Mouse (Mus musculus) E14TG2a.4 (cell line): ENCODE measurements at regions not wholly inside any gene's neighbourhood (a gene's known extent, or its start where the extent isn't known, plus 50 kb on each side); places are given as distances from the start of the nearest gene placed in this dataset.

Source experiments
- CTCF ChIP-seq: conservative IDR thresholded peaks from 2 replicates; pipeline ENCODE4 v1.5.1; 2014; ENCODE audit warnings: low read length
- POU5F1 ChIP-seq: IDR thresholded peaks from 2 replicates; pipeline ENCODE4 v1.6.1; 2014; ENCODE audit warnings: low read length, borderline replicate concordance

DNA sequence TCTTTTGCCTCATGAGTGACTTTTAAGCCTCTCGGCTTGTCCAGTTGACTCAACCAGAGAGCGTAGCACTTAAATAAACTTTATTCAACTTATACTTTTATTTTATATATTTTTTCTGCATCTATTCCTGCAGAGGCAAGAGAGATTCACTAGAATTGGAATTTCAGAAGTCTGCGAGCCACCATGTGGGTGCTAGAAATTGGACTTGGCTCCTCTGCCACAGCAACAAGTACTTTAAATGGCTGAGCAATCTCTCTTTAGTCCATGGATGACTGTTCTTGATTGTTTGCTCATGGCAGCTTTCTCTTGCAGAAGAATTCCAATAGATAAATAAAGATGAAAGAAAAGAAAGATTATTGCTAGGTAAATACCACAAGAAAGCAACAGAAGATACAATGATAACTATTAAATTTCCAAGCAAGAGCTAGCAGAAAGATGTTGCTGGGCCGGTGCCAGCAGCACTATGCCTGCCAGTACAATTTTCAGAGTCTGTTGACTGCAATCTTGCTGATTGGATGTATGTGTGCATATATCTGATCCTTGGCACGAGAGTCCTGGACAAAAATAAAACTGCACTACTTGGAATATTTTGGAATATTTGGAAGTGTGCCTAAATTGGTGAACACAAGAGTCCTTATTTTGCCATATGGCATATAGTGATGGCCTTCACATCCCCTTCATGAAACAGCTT lies 542.6 kb upstream of the A830018L16Rik start:
- TF ChIP-seq CTCF (no peak), POU5F1 (no peak)
